Mouse (Mus musculus) embryonic facial prominence, embryonic 14.5 days (tissue): Measurements from ENCODE around the gene Prpf40b. TPM values are rescaled to one million over a fixed set of nuclear protein-coding genes. Genes with fewer than 3 reads are reported as not detected.

Source experiments
- ATAC-seq: fragments of 200-750 bp; cut with Nextera tagmentation; 2 replicates; pipeline ENCODE4 v1.8.0; 2017; ENCODE audit warnings: low read depth, moderate number of reproducible peaks, moderate TSS enrichment
- DNase-seq: peaks from one replicate; pipeline ENCODE4 v3.0.0-alpha.2; 2015; ENCODE audit warnings: low spot score
- H3K27ac ChIP-seq: fragments of 300-500 bp; sonication (generic); replicated peaks from 2 replicates; pipeline ENCODE4 v1.5.1; 2014; ENCODE audit warnings: low read depth, mild to moderate bottlenecking, low read length, moderate library complexity
- H3K27me3 ChIP-seq: fragments of 300-500 bp; sonication (generic); replicated peaks from 2 replicates; pipeline ENCODE4 v1.6.1; 2014; ENCODE audit warnings: low read length; ENCODE audit not compliant: control insufficient read depth, insufficient read depth
- H3K36me3 ChIP-seq: fragments of 300-500 bp; sonication (generic); 2 replicates; pipeline ENCODE4 v1.6.1; 2014; ENCODE audit warnings: low read length, mixed read lengths; ENCODE audit not compliant: control insufficient read depth, insufficient read depth
- H3K4me1 ChIP-seq: fragments of 300-500 bp; sonication (generic); 2 replicates; pipeline ENCODE4 v1.6.1; 2014; ENCODE audit warnings: antibody characterized with exemption, low read length; ENCODE audit not compliant: control insufficient read depth, insufficient read depth
- H3K4me2 ChIP-seq: fragments of 300-500 bp; sonication (generic); 2 replicates; pipeline ENCODE4 v1.6.1; 2014; ENCODE audit warnings: low read depth, mild to moderate bottlenecking, low read length, moderate library complexity, mixed read lengths
- H3K4me3 ChIP-seq: fragments of 300-500 bp; sonication (generic); 2 replicates; pipeline ENCODE4 v1.5.1; 2014; ENCODE audit warnings: low read depth, mild to moderate bottlenecking, low read length
- H3K9ac ChIP-seq: fragments of 300-500 bp; sonication (generic); 2 replicates; pipeline ENCODE4 v1.6.1; 2014; ENCODE audit warnings: low read depth, mild to moderate bottlenecking, low read length, moderate library complexity, mixed read lengths
- H3K9me3 ChIP-seq: fragments of 300-500 bp; sonication (generic); 2 replicates; pipeline ENCODE4 v1.6.1; 2016; ENCODE audit warnings: low read length; ENCODE audit not compliant: control insufficient read depth
- WGBS: fragments of 180-500 bp; shearing (Covaris S2); extraction: QIAGEN DNeasy Blood & Tissue Kit; methylation state at CpG from one replicate; pipeline ENCODE4 v1.1.7; 2014; 5-methylcytosine and 5-hydroxymethylcytosine counted together
- polyA plus RNA-seq: library from polyadenylated mRNA; unstranded; fragments of >200 nt; fragmentation: Nextera tagmentation; extraction: Ambion mirVana; gene quantifications from 2 replicates; pipeline ENCODE4 v1.2.1, GENCODE M21; 2014

The Prpf40b gene
- polyA plus RNA-seq, 1 experiment from 2014 or later: 40.1 TPM

DNA sequence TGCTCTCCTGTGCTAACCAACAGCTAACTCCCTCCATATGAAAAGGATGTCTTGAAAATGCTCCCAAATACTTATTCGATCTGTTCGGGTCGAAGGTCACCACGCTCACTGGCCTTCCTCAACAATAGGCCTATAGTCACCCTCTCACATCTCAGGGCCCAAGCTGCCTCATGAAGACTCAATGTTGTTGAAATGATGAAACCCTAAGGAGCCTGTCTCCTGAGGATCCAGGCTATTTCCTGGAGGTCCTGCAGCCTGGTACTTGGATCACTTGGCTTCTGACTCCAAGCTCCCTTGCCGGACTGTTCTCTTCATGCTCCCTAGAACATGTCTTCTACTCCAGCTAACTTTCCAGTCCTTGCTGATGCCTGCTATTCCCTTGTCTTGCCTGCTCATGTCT is 36.5 kb downstream of the Prpf40b start:
- peaks cover 43% of the 10 kb centered on the region for H3K36me3 ChIP-seq
- no peaks in the 10 kb centered on the region for H3K27me3 ChIP-seq
- H3K9me3 ChIP-seq: peaks cover 4% of the 10 kb centered on the region; the same call in 1 of the 2 replicates
- 62% methylated on average over 5 of the region's 5 CpGs for WGBS
- no peak overlapping the region for H3K4me3 ChIP-seq
- H3K4me2 ChIP-seq: no peak overlapping the region
- no peak for DNase-seq
- H3K27ac ChIP-seq: no peak overlapping the region
- peaks cover 37% of the 10 kb centered on the region for H3K4me1 ChIP-seq
- no peak overlapping the region for H3K9ac ChIP-seq
- ATAC-seq: no peak

DNA sequence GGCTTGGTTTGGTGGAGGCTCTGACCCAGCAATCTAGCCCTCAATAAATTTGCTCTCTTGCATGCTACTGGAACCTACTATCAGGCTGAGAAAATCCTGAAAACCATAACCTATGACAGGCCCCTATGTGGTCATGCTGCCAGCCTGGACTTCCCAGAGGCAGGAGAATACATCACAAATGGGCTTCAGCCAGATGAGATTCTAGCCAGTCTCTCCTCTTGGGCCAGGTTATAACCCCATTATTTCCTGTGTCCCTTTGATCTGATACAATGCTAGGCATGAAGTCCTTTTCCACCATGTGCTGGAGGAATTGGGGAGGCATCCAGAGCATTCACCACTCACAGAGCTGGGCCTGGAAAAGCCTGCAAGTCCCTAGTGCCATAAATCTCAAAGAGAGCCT is 37.2 kb downstream of the Prpf40b start:
- no peak for ATAC-seq
- Histone ChIP-seq H3K27ac (peak overlapping the region; percentile 97), H3K4me2 (no peak overlapping the region), H3K9ac (no peak overlapping the region), H3K36me3 (peaks cover 40% of the 10 kb centered on the region), H3K4me3 (no peak overlapping the region), H3K9me3 (peaks cover 1% of the 10 kb centered on the region; the same call in 1 of the 2 replicates), H3K4me1 (peaks cover 40% of the 10 kb centered on the region), H3K27me3 (no peaks in the 10 kb centered on the region)
- no peak for DNase-seq

DNA sequence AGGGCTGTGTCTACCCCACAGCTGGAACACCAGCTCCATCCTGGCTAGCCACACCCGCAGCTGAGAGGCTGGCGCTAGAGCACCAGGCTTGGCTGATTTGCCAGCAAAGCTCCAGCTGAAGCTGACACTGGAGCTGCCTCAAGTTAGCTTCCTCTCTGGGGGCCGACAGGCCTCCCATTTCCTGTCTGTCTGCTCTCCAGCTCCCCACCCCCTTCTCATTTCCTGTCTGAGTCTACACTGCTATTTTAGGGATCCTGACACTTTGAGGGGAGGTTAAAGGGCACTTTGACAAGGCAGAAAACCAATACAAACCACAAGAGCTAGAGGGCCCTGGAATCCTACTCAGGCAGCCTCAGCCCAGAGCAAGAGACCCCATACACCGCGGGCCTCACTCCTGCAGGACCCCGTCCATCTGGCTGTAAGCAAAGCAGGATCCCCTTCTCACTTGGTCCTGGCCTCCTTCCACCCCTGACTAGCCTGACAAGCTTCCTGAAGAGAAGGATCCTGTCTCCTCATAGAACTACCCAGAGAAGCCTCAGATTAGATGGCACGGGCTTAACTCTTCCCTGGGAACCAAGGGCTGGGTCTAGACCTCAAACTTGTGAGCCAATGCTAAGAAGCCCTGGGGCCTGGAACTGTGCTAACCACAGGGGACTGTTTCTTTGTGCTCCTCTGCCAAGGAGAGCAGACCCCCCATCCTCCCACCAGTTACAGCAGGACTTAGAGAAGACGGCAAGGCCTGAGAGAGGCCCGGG is 38.2 kb downstream of the Prpf40b start:
- peaks cover 43% of the 10 kb centered on the region for H3K4me1 ChIP-seq
- peak; percentile 86 for ATAC-seq
- WGBS: 16% methylated on average over 8 of the region's 9 CpGs
- peak overlapping the region; percentile 97 for H3K27ac ChIP-seq
- H3K9ac ChIP-seq: peak overlapping the region; percentile 45
- no peak overlapping the region for H3K4me3 ChIP-seq
- peaks cover 30% of the 10 kb centered on the region for H3K36me3 ChIP-seq
- peak overlapping the region; percentile 25 for H3K4me2 ChIP-seq
- H3K27me3 ChIP-seq: no peaks in the 10 kb centered on the region
- H3K9me3 ChIP-seq: no peaks in the 10 kb centered on the region
- DNase-seq: peak; percentile 95

DNA sequence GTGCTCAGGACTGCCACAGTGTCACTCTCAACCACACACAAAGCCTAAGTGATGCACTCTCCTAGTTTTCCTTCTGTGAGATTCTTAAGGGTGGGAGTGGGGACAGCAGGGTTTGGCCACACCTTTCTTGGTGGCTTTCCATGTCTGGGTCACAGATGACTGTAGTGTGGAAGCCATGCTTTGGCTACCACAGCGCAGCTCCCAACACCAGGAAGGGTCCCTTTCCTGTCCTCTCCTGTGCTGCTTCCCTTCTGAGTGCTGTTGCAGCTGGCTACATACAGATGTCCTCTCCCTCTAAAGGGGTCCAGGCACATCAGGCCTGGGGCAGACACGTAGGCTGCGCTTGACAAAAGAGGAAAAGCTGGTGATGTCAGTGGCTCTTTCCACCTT is 38.8 kb downstream of the Prpf40b start:
- peak; percentile 59 for DNase-seq
- 38% methylated on average over 1 of the region's 3 CpGs for WGBS
- Histone ChIP-seq H3K4me1 (peaks cover 46% of the 10 kb centered on the region), H3K36me3 (peaks cover 25% of the 10 kb centered on the region), H3K4me3 (no peak overlapping the region), H3K27ac (peak overlapping the region; percentile 97), H3K4me2 (peak overlapping the region; percentile 25), H3K9ac (peak overlapping the region; percentile 41), H3K27me3 (no peaks in the 10 kb centered on the region), H3K9me3 (no peaks in the 10 kb centered on the region)
- ATAC-seq: peak; percentile 3; the same call in 1 of the 2 replicates

DNA sequence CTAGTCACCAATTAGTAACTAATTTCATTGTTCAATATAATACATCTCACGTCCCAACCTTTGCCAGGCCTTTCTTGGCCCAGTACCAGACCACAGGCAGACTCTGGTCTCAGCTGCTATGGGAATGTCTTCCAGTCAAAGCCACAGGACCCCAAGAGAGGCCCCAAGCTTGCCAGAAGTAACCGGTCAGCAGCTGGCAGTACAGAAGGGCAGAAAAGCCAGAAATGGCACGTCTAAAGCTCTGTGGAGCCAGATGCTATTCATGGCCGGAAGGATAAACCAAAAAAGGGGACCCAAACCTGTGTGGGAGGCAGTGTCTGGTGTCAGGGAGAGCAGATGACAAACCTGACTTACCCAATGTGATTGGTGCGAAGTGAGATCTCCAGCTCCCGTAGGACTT is 39.6 kb downstream of the Prpf40b start:
- Histone ChIP-seq H3K4me2 (no peak overlapping the region), H3K27me3 (no peaks in the 10 kb centered on the region), H3K4me3 (no peak overlapping the region), H3K27ac (peak overlapping the region; percentile 97), H3K4me1 (peaks cover 52% of the 10 kb centered on the region), H3K36me3 (peaks cover 17% of the 10 kb centered on the region; the same call in 1 of the 2 replicates), H3K9me3 (no peaks in the 10 kb centered on the region), H3K9ac (no peak overlapping the region)
- DNase-seq: peak; percentile 78
- 50% methylated on average over 6 of the region's 6 CpGs for WGBS
- ATAC-seq: peak; percentile 19; the same call in 1 of the 2 replicates

DNA sequence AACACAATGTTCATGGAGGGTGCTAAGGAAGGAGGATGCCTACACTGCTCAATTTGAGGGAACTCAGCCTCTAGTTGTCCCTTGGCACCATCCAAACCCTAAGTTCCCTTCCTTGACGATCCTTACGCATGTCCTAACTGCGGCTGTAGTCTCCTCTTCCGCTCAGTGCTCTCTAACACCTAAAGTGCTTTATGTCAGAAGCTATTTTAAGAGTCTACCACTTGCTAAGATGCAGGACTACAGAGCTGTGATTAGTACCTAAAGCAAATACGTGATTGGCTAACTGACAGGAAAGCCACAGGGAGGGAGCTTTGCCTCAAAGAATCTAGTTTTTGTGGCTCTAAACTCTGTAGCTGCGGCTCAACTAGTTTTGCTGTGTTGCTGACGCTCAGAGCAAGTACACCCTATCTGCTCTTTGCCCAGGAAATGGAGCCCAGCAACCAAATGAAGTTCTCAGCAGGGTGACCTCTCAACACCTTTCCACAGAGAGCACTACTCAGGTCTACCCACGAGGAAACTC is 41.0 kb downstream of the Prpf40b start:
- Histone ChIP-seq H3K36me3 (0 out of 2 replicates have a peak, but pooled peaks cover 10% of the 10 kb centered on the region), H3K27me3 (no peaks in the 10 kb centered on the region), H3K4me2 (no peak overlapping the region), H3K4me1 (peaks cover 56% of the 10 kb centered on the region), H3K27ac (peak overlapping the region; percentile 97; the same call in 1 of the 2 replicates), H3K9ac (no peak overlapping the region), H3K4me3 (no peak overlapping the region), H3K9me3 (no peaks in the 10 kb centered on the region)
- WGBS: 75% methylated on average over 8 of the region's 8 CpGs
- no peak for DNase-seq
- ATAC-seq: no peak

DNA sequence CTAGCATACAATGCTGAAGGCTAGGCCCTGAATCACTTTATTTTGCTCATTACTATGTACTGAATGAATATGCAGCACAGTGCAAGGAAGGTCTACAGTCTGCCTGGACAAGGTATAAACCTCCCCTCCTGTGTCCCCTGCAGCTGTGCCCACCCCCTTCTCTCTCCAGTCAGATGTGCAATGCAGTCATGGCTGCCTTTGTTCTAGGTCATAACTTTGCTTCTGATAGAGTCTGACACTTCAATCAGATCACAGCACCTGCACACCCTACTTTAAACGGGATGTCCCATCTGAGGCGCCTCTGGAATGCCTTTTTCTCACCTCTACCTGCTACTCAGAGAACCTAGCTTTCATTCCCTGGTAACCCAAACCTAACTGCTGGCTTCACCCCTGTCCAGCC is 44.0 kb downstream of the Prpf40b start:
- H3K4me1 ChIP-seq: peaks cover 55% of the 10 kb centered on the region
- no peak for ATAC-seq
- H3K27me3 ChIP-seq: no peaks in the 10 kb centered on the region
- no peak overlapping the region for H3K9ac ChIP-seq
- H3K4me3 ChIP-seq: no peak overlapping the region
- H3K27ac ChIP-seq: no peak overlapping the region
- no peak for DNase-seq
- H3K4me2 ChIP-seq: no peak overlapping the region
- WGBS: 70% methylated on average over 2 of the region's 2 CpGs
- no peaks in the 10 kb centered on the region for H3K36me3 ChIP-seq
- no peaks in the 10 kb centered on the region for H3K9me3 ChIP-seq

DNA sequence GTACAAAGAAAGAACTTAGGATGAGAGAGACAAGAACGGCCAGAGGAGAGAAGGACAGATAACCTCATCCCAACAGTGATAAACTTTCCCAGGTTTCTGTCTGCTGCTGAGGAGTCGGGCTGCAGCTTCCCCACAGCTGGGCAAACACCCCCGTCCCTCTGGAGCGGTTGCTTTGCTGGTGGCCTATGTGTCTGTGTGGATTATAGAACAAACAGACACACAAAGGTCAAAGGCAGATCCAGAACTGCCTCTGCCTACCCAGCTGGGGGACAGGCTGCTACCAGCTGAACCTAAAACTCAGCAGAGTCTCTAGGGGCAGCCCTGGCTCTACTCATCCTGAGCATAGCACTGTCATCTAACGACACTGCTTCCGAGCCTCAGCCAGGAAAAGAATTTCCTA is 44.8 kb downstream of the Prpf40b start:
- WGBS: 34% methylated on average over 6 of the region's 6 CpGs
- peaks cover 55% of the 10 kb centered on the region for H3K4me1 ChIP-seq
- no peak overlapping the region for H3K4me3 ChIP-seq
- no peaks in the 10 kb centered on the region for H3K27me3 ChIP-seq
- DNase-seq: no peak
- H3K36me3 ChIP-seq: no peaks in the 10 kb centered on the region
- no peak overlapping the region for H3K27ac ChIP-seq
- no peak overlapping the region for H3K4me2 ChIP-seq
- ATAC-seq: no peak
- no peaks in the 10 kb centered on the region for H3K9me3 ChIP-seq
- H3K9ac ChIP-seq: no peak overlapping the region

DNA sequence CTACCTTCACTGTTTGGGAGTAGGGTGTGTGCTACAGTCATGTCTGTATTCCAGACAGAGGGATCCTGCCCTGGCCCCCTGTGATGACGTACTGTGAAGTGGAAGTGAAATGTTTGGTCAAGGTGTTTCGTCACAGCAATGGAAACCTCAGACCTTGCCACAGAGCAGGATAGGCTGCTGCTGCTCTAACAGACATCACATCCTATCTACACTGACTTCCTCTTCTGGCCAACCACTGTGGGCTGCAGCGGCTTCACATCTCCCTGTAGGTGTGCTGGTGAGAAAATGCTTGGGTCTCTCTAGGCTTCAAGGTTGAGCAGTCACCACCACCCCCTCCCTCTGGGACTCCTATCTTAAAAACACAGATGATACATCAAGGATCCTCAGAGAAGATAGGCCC is 46.2 kb downstream of the Prpf40b start:
- Histone ChIP-seq H3K9ac (no peak overlapping the region), H3K36me3 (no peaks in the 10 kb centered on the region), H3K4me1 (peaks cover 55% of the 10 kb centered on the region), H3K4me3 (no peak overlapping the region), H3K27me3 (no peaks in the 10 kb centered on the region), H3K27ac (no peak overlapping the region), H3K9me3 (no peaks in the 10 kb centered on the region), H3K4me2 (no peak overlapping the region)
- WGBS: 89% methylated on average over 3 of the region's 3 CpGs
- DNase-seq: no peak
- no peak for ATAC-seq
